Mouse (Mus musculus): ENCODE data around the gene Usp37. TPM values are rescaled to one million over a fixed set of nuclear protein-coding genes. Genes with fewer than 3 reads are reported as not detected.
"Not testable (repeated sequence)": the region's sequence is repeated elsewhere in the genome, so short reads cannot be mapped to it uniquely, and the experiment has no call there.

Gene Usp37
- polyA plus RNA-seq, 1 experiment from 2014 or later = 9.1 TPM

GRCm38 (mm10) chr1:74524746-74525145, 19.3 kb downstream of the Usp37 start:
- no peaks in the 10 kb centered on the region for H3K27me3 ChIP-seq (replicated peaks; ENCODE audit: insufficient read depth, low read length)
- H3K36me3 ChIP-seq (ENCODE audit: insufficient read depth, low read length) = peaks cover 30% of the 10 kb centered on the region
- 84% methylated on average over 4 of the region's 4 CpGs for WGBS
- ATAC-seq (no peak), DNase-seq (ENCODE audit: low spot score) (no peak)
- TF ChIP-seq EP300 (IDR thresholded peaks at IDR 0.05) = no peak
- TF ChIP-seq CTCF (IDR thresholded peaks at IDR 0.05) = no peak
- H3K9ac ChIP-seq (replicated peaks; ENCODE audit: low read depth) = no peak overlapping the region
- no peak overlapping the region for H3K4me2 ChIP-seq (replicated peaks; ENCODE audit: low read depth, low read length)
- no peak overlapping the region for H3K4me3 ChIP-seq (ENCODE audit: low read depth, low read length)
- H3K9me3 ChIP-seq (ENCODE audit: low read length) = no peaks in the 10 kb centered on the region
- H3K4me1 ChIP-seq (ENCODE audit: insufficient read depth, low read depth, low read length) = no peaks in the 10 kb centered on the region
- H3K27ac ChIP-seq (ENCODE audit: low read length) = no peak overlapping the region

- Histone ChIP-seq H3K4me2 (replicated peaks; ENCODE audit: low read depth, low read length) (no peak overlapping the region), H3K4me3 (ENCODE audit: low read depth, low read length) (no peak overlapping the region)
- ATAC-seq = no peak
Measured at GRCm38 (mm10) chr1:74519875-74520274, 24.2 kb downstream of the Usp37 start.

GRCm38 (mm10) chr1:74512999-74513398, 31.1 kb downstream of the Usp37 start:
- not testable (repeated sequence) for H3K4me1 ChIP-seq (ENCODE audit: insufficient read depth, low read depth, low read length); H3K27ac ChIP-seq (ENCODE audit: low read length); H3K9me3 ChIP-seq (ENCODE audit: low read length); DNase-seq (ENCODE audit: low spot score); H3K4me3 ChIP-seq (ENCODE audit: low read depth, low read length); H3K9ac ChIP-seq (replicated peaks; ENCODE audit: low read depth); H3K36me3 ChIP-seq (ENCODE audit: insufficient read depth, low read length); H3K27me3 ChIP-seq (replicated peaks; ENCODE audit: insufficient read depth, low read length); ATAC-seq; H3K4me2 ChIP-seq (replicated peaks; ENCODE audit: low read depth, low read length)
- WGBS = 98% methylated on average over 1 of the region's 1 CpGs

More at GRCm38 (mm10) chr1:74519875-74520274, 24.2 kb downstream of the Usp37 start:
- Histone ChIP-seq H3K4me1 (ENCODE audit: insufficient read depth, low read depth, low read length) (no peaks in the 10 kb centered on the region), H3K9me3 (ENCODE audit: low read length) (no peaks in the 10 kb centered on the region), H3K27me3 (replicated peaks; ENCODE audit: insufficient read depth, low read length) (no peaks in the 10 kb centered on the region), H3K27ac (ENCODE audit: low read length) (no peak overlapping the region), H3K9ac (replicated peaks; ENCODE audit: low read depth) (no peak overlapping the region), H3K36me3 (ENCODE audit: insufficient read depth, low read length) (peaks cover 26% of the 10 kb centered on the region)
- DNase-seq (ENCODE audit: low spot score) = no peak
- TF ChIP-seq EP300 (IDR thresholded peaks at IDR 0.05) = no peak
- TF ChIP-seq CTCF (IDR thresholded peaks at IDR 0.05) = no peak

GRCm38 (mm10) chr1:74511306-74511705, 32.8 kb downstream of the Usp37 start:
- no peak overlapping the region for H3K9ac ChIP-seq (replicated peaks; ENCODE audit: low read depth)
- no peak overlapping the region for H3K27ac ChIP-seq (ENCODE audit: low read length)
- DNase-seq (ENCODE audit: low spot score) (no peak), ATAC-seq (no peak)
- WGBS = 97% methylated on average over 5 of the region's 5 CpGs
- H3K36me3 ChIP-seq (ENCODE audit: insufficient read depth, low read length) = no peaks in the 10 kb centered on the region
- TF ChIP-seq CTCF (IDR thresholded peaks at IDR 0.05) = no peak
- TF ChIP-seq EP300 (IDR thresholded peaks at IDR 0.05) = no peak
- peaks cover 6% of the 10 kb centered on the region; the same call in 1 of the 2 replicates for H3K4me1 ChIP-seq (ENCODE audit: insufficient read depth, low read depth, low read length)
- H3K27me3 ChIP-seq (replicated peaks; ENCODE audit: insufficient read depth, low read length) = no peaks in the 10 kb centered on the region
- no peak overlapping the region for H3K4me3 ChIP-seq (ENCODE audit: low read depth, low read length)
- H3K4me2 ChIP-seq (replicated peaks; ENCODE audit: low read depth, low read length) = no peak overlapping the region
- H3K9me3 ChIP-seq (ENCODE audit: low read length) = no peaks in the 10 kb centered on the region

GRCm38 (mm10) chr1:74507780-74508179, 36.3 kb downstream of the Usp37 start:
- no peaks in the 10 kb centered on the region for H3K36me3 ChIP-seq (ENCODE audit: insufficient read depth, low read length)
- DNase-seq (ENCODE audit: low spot score) (no peak), ATAC-seq (no peak)
- H3K27me3 ChIP-seq (replicated peaks; ENCODE audit: insufficient read depth, low read length) = no peaks in the 10 kb centered on the region
- no peak for TF ChIP-seq EP300 (IDR thresholded peaks at IDR 0.05)
- TF ChIP-seq CTCF (IDR thresholded peaks at IDR 0.05) = no peak
- no peak overlapping the region for H3K9ac ChIP-seq (replicated peaks; ENCODE audit: low read depth)
- no peak overlapping the region for H3K27ac ChIP-seq (ENCODE audit: low read length)
- WGBS = 88% methylated on average over 2 of the region's 2 CpGs
- peaks cover 6% of the 10 kb centered on the region; the same call in 1 of the 2 replicates for H3K4me1 ChIP-seq (ENCODE audit: insufficient read depth, low read depth, low read length)
- no peak overlapping the region; the same call in 1 of the 2 replicates for H3K4me2 ChIP-seq (replicated peaks; ENCODE audit: low read depth, low read length)
- no peaks in the 10 kb centered on the region for H3K9me3 ChIP-seq (ENCODE audit: low read length)
- H3K4me3 ChIP-seq (ENCODE audit: low read depth, low read length) = no peak overlapping the region

GRCm38 (mm10) chr1:74506471-74506881, 37.6 kb downstream of the Usp37 start:
- TF ChIP-seq EP300 (IDR thresholded peaks at IDR 0.05) (no peak), CTCF (IDR thresholded peaks at IDR 0.05) (peak; percentile 13; the same call in 1 of the 2 replicates)
- no peaks in the 10 kb centered on the region for H3K27me3 ChIP-seq (replicated peaks; ENCODE audit: insufficient read depth, low read length)
- peak overlapping the region; percentile 88 for H3K27ac ChIP-seq (ENCODE audit: low read length)
- H3K9ac ChIP-seq (replicated peaks; ENCODE audit: low read depth) = peak overlapping the region; percentile 76
- no peaks in the 10 kb centered on the region for H3K9me3 ChIP-seq (ENCODE audit: low read length)
- peaks cover 6% of the 10 kb centered on the region; the same call in 1 of the 2 replicates for H3K4me1 ChIP-seq (ENCODE audit: insufficient read depth, low read depth, low read length)
- DNase-seq (ENCODE audit: low spot score) = peak; percentile 63
- no peaks in the 10 kb centered on the region for H3K36me3 ChIP-seq (ENCODE audit: insufficient read depth, low read length)
- 2% methylated on average over 32 of the region's 34 CpGs for WGBS
- peak; percentile 25 for ATAC-seq
- H3K4me3 ChIP-seq (ENCODE audit: low read depth, low read length) = peak overlapping the region; percentile 82
- peak overlapping the region; percentile 76 for H3K4me2 ChIP-seq (replicated peaks; ENCODE audit: low read depth, low read length)

All from lung, postnatal 0 days (tissue).